Mouse (Mus musculus) embryonic stem cell, embryonic (primary cell): ENCODE measurements around the gene Ptpn21.

Source experiments
- CTCF ChIA-PET, 4 experiments: fragments of 300-600 bp in 2 of 4; fragments of 350-600 bp in 2 of 4; sonication (Branson Sonifier 250); formaldehyde crosslinking; loops; one replicate each; lab custom pipeline; 2022; ENCODE audit warnings: inconsistent platforms in 2 of 4; lab: Charles Lee
- POLR2A ChIA-PET, 4 experiments: fragments of 300-600 bp in 2 of 4; fragments of 350-600 bp in 2 of 4; sonication (Branson Sonifier 250); formaldehyde crosslinking; loops; one replicate each; lab custom pipeline; 2022; ENCODE audit warnings: antibody characterized with exemption in 4 of 4, inconsistent platforms in 1 of 4; lab: Charles Lee

Gene Ptpn21

DNA sequence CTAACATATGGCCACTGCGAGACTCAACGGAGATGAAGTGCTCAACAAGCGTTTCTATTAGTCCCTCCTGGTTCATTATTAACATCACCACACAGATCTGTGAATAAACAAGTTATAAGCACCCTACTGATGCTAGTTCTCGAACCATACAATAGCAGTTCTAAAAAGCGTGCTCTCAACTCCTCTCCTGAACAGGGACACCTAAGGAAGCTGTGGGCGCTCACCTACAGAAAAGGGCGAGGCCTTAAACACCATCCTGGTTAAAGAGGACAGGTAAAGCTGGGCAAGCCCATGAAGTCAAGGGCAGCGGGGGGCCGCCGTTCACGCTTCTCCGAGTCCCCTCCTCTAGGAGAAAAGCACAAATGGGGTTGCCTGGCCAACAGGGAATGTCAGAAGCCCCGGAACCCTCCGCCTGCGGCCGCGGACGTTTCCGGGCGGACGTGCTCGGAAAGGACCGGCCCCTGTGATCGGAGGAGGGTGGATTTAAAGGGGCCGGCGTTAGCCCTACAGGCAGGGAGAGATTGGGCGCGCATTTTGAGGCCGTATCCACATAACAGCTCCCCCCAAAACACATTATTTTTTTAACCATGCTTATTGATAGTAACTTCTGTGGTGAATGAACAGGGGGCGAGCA, 2.8 kb downstream of the Ptpn21 start:
- ChIA-PET CTCF (interaction anchor here in 3 of 4 experiments (0.8 to 4.8 kb wide), 8 partner anchors 10 to 89 kb away, joined by 3 to 46 read pairs (median 4); partner anchors contain the start of gene Zc3h14 (in 1 of the 3)), POLR2A (interaction anchor here in 3 of 4 experiments (1.0 to 5.9 kb wide), 13 partner anchors 8 to 167 kb away, joined by 3 to 77 read pairs (median 5); partner anchors contain the start of genes Eml5 (in 1 of the 3), Spata7 (in 1 of the 3) and Zc3h14 (in 1 of the 3))

DNA sequence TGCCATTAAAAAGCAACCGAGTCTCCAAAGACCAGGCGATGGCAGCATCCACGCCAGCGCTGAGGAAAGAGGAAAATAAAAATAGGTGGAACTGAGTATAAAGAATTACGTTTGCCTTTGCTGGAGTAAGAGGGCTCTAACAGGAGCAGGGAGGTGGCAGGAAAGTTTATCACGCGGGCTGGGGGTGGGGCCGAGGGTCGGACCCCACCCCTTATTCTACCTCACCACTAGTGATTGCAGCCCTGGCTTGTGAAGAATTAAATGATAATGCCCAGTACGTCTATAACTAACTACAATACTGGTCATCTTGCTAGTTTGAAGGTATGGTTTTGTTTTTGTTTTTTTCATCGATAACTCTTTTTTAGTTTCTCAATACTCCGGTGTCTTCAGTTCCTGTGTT, 3.4 kb downstream of the Ptpn21 start:
- ChIA-PET CTCF (interaction anchor here in 1 of 4 experiments (1.0 to 4.8 kb wide), 2 partner anchors 10 to 12 kb away, joined by 3 to 46 read pairs; no protein-coding TSS in a partner anchor), POLR2A (interaction anchor here in 2 of 4 experiments (1.4 to 5.9 kb wide), 4 partner anchors 10 to 106 kb away, joined by 4 to 77 read pairs (median 14); partner anchors contain the start of genes Spata7 (in 1 of the 2) and Zc3h14 (in 1 of the 2))

DNA sequence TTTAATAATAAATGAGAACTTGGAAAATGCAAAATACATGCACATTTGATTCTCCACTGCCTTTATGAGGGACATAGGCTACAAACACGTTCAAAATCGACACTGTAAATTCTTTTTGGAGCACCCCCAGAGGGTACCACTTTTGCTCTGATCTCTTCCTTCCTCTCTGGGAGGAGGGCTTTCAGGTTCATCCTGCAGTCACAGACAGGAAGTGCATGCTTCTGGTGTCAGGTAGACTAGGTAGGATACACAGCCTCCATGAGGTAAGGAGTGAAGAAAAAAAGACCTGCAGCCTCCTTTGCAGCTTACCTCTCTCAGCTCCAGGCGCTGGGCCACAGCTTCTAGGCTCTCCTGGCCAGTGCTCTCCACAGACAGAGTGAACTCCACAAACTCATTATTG, 4.0 kb downstream of the Ptpn21 start:
- ChIA-PET POLR2A (no interaction called here), CTCF (no interaction called here)

DNA sequence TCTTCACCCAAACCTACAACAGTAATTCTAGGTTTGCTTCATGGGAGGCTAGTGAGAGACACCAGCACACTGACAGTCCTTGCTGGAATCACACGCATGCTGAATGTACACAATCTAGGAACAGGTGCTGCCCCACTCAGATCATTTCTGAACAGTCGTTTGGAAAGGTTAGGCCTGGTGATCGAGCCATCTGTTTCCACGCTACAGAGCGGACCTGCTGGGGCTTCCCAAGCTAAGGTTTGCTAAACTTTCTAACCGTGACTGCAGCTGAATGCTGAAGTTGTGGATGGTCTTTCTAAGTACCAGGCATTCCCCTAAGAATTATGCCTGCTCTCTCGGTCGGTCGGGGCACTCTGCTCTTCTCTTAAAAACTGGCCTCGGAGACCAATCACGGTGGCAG, 6.5 kb downstream of the Ptpn21 start:
- ChIA-PET CTCF (interaction anchor here in 1 of 4 experiments (1.3 kb wide), 1 partner anchor 15 kb away, joined by 3 read pairs; no protein-coding TSS in a partner anchor), POLR2A (interaction anchor here in 2 of 4 experiments (0.5 to 1.4 kb wide), 4 partner anchors 14 to 1359 kb away, joined by 3 to 5 read pairs (median 4); partner anchors contain the start of gene Eml5 (in 1 of the 2))

DNA sequence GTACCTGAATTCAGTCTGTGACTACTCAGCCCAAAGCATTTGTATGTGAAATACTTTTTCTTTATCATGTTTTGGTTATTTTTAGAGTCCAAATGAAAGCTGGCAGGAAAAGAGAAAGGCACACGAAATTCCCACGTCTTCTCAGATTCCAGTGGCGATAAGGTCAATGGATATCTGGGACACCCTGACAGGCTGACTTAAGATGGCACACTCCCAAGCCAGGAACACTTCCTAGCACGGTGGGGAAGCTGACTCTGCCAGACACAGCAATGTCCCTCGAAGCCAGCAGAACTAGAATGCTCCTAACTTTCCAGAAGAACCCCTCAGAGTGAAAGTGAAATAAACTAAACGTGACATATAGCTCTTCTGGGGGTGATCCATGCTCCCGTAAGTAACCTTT, 10.0 kb downstream of the Ptpn21 start:
- POLR2A ChIA-PET: interaction anchor here in 1 of 4 experiments (0.5 kb wide), 1 partner anchor 23 kb away, joined by 3 read pairs; no protein-coding TSS in a partner anchor
- CTCF ChIA-PET: no interaction called here

DNA sequence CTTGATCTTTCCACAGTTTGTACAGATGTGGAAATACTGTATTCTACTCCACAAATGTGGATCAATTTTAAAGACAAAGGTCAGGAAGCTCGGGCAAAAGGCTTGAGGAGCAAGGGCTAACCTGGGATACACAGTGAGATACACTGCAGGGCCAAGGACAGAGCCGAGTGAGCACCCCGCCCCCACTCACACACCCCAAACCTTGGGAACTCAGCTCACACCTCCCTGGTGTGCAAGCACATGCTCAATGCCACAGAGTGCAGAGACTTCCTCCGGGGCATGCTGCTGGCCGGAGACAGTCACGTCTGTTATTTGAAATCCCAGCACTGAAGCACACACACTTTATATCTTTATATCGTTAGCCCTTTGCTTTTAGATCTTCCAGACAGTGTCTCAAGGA, 11.1 kb downstream of the Ptpn21 start:
- POLR2A ChIA-PET: interaction anchor here in 2 of 4 experiments (0.7 to 1.7 kb wide), 2 partner anchors 9 to 20 kb away, joined by 3 to 5 read pairs; no protein-coding TSS in a partner anchor
- CTCF ChIA-PET: interaction anchor here in 2 of 4 experiments (1.0 to 1.2 kb wide), 2 partner anchors 20 kb away, joined by 3 read pairs; no protein-coding TSS in a partner anchor

DNA sequence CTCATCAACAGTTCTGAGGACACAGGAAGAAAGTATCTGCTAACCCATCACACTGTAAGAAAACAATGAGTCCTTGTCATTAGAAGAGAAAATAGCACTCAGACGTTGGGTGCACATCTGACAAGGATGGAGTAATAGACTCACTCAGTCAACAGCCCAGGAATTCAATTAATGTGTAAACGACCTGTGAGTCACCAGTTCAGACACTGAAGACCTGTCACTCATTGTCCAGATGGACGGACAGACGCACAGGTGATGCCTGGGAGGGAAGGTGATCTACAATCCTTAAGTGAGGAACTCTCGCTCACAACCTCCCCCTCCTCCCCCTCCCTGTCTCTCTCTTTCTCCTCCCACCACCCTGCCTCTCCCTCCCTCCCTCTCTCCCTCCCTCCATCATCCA, 12.2 kb downstream of the Ptpn21 start:
- ChIA-PET POLR2A (interaction anchor here in 3 of 4 experiments (0.7 to 1.7 kb wide), 6 partner anchors 10 to 1661 kb away, joined by 3 to 6 read pairs (median 4); no protein-coding TSS in a partner anchor), CTCF (interaction anchor here in 1 of 4 experiments (1.2 kb wide), 1 partner anchor 21 kb away, joined by 3 read pairs; no protein-coding TSS in a partner anchor)

DNA sequence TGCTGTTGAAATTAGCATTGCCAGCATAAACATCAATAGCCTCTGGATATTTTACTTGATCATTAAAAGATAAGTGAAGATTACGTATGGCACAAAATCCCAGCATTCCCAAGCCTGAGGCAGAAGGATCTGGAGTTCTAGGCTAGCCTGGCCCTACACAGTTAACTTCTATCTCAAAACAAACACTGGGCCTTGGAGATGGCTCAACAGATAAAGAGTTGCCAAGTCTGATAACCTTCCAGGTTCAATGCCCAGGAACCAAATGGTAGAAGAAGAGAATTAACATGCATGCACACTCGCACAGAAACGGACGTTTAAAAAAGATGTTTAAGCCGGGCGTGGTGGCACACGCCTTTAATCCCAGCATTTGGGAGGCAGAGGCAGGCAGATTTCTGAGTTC, 13.0 kb downstream of the Ptpn21 start:
- ChIA-PET CTCF (no interaction called here), POLR2A (interaction anchor here in 2 of 4 experiments (0.8 to 1.1 kb wide), 3 partner anchors 11 to 617 kb away, joined by 3 read pairs; no protein-coding TSS in a partner anchor)

DNA sequence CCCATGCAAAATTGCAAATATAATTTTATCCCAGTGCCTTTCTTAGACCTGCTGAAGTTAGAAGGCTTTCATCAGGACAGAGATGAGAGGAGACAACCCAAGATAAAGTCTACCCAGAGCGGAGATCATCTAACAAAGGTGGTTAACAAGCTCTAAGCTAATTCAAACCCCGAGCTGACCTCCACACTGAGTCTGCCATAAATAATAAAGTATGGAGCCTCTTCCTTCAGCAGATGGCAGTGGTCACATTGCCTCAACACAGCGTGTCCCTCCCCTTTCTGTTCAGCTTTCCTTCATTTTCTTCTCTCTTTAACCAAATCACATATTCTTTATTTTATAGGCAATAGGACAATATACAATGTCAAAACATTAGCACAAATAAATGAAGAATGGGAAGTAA, 16.2 kb downstream of the Ptpn21 start:
- ChIA-PET POLR2A (no interaction called here), CTCF (interaction anchor here in 2 of 4 experiments (0.6 to 0.7 kb wide), 2 partner anchors 41 to 290 kb away, joined by 5 to 26 read pairs; no protein-coding TSS in a partner anchor)

DNA sequence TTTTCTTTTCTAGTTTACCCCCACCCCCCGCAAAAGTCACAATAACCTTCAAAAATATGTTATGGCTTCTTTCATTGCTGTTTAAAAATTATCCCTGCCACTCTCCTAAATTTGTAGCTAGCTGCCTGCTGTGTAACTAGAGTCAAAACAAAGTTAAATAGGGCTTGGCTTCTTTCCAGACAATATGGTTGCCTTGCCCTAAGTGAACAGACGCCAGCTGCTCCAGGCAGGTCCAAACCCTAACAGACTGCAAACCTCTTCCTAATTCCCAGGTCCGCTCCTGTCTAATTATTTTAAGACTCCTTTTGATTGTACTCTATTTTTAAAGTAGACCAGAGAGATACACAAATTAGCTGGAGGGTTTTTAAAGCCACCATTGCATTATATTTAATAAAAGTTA, 16.6 kb downstream of the Ptpn21 start:
- ChIA-PET POLR2A (interaction anchor here in 1 of 4 experiments (0.9 kb wide), 1 partner anchor 27 kb away, joined by 3 read pairs; no protein-coding TSS in a partner anchor), CTCF (interaction anchor here in 2 of 4 experiments (0.6 to 0.7 kb wide), 2 partner anchors 41 to 290 kb away, joined by 5 to 26 read pairs; no protein-coding TSS in a partner anchor)

DNA sequence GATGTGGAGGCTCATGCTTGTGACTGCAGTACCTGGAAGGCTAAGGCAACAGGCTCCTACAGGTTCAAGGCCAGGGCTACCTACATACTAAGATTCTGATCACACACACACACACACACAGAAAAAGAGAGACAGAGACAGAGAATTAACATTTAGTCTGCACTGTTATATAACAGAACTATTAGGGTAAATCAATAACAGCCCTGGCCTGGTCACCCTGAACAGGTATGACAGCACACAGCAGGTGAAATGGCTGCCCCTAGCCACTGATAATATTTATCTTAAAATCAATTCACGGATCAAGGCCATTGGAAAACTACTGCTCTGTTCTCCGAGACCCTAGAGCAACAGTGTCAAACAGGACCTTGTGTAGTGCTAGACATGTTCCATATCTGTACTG, 21.1 kb downstream of the Ptpn21 start:
- ChIA-PET CTCF (interaction anchor here in 2 of 4 experiments (1.0 to 1.5 kb wide), 5 partner anchors 36 to 72 kb away, joined by 3 to 21 read pairs (median 4); no protein-coding TSS in a partner anchor), POLR2A (interaction anchor here in 2 of 4 experiments (0.7 to 1.3 kb wide), 2 partner anchors 15 to 41 kb away, joined by 3 to 16 read pairs; no protein-coding TSS in a partner anchor)

DNA sequence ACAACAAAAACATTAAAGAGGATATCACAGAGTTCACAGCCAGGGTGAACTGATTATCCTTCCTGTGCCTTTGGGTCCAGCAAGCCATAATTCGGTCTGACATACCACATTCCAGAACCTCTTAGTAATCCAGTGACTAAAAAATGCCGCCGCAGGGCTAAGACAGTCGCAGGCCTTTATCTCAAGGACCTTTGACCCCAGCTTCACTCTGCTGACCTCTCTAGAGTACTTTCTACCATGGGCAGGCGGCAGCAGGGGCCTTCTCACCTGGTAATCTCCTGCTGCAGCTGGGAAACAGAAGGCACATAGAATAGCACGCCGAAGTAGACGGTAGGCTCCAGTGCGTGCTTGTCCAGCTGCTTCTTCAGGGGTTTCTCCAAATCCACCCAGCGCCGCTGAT, 22.4 kb downstream of the Ptpn21 start:
- ChIA-PET CTCF (interaction anchor here in 1 of 4 experiments (1.9 kb wide), 1 partner anchor 40 kb away, joined by 5 read pairs; no protein-coding TSS in a partner anchor), POLR2A (interaction anchor here in 2 of 4 experiments (1.3 to 1.4 kb wide), 2 partner anchors 18 to 31 kb away, joined by 3 read pairs; no protein-coding TSS in a partner anchor)

DNA sequence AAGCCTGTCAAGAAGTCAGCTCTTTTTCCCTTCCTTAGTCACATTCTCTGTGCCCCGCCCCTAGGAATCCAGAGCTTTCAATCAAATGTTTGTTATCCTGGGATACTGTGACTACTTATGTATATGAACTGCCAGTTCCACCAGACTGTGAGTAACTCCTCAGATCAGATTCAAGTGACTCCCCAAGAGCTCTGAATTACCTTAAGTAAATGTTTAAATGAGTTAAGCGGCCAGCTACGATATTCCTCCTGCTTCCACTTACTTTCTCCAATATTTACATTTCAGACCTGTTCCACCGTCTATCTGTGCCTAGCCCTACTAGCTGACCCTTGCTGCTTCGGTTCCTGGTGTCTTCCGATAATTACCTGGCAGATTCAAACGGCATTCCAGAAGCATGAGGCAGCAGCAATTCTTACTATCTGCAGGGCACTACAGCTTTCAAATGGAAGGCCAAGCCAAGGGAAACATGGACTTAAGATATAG, 23.5 kb downstream of the Ptpn21 start:
- ChIA-PET CTCF (interaction anchor here in 3 of 4 experiments (0.6 to 1.9 kb wide), 4 partner anchors 10 to 607 kb away, joined by 3 to 6 read pairs (median 4); no protein-coding TSS in a partner anchor), POLR2A (interaction anchor here in 2 of 4 experiments (0.6 to 1.2 kb wide), 6 partner anchors 10 to 188 kb away, joined by 3 to 4 read pairs (median 3); partner anchors contain the start of gene Eml5 (in 1 of the 2))

DNA sequence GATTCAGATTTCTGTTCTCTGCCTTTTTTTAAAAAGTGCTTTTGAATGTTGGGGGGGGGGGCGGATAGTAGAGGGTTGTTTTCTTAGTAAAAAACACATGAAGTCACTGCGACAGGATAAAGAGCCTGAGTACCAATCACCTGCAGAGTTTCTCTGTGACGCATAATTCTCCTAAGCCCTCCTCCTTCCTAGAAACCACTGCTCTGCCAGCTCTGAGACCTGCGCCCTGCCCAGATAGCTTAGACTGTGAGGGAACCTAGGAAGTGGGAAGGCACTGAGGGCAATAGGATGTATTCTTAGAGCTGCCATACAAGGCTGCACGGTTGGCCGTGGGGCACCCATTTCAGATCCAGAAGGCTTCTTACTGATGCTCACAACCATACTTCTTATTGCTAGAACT, 24.4 kb downstream of the Ptpn21 start:
- ChIA-PET POLR2A (interaction anchor here in 2 of 4 experiments (0.6 to 1.2 kb wide), 3 partner anchors 35 to 39 kb away, joined by 3 to 4 read pairs (median 4); no protein-coding TSS in a partner anchor), CTCF (interaction anchor here in 2 of 4 experiments (1.0 to 1.9 kb wide), 3 partner anchors 9 to 171 kb away, joined by 3 to 5 read pairs (median 3); no protein-coding TSS in a partner anchor)

DNA sequence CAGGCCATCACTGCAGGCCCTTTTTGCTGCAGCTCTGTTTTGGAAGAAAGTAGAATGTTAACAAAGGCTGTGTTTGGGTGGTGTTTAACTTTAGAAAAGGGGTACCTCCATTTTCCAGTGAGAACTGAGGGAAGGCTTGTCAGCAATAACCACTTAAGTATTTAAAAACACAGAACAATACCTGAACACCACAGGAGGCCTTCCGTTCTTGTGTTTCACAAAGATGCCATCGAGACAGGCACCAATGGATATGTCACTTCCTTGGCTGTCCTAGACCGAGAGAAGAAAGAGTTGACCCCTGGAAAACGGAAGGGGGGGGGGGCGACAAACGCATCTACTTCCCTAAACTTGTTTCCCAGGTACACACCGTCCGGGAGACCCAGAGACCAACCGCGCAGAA, 33.2 kb downstream of the Ptpn21 start:
- CTCF ChIA-PET: interaction anchor here in 1 of 4 experiments (0.5 to 1.5 kb wide), 3 partner anchors 10 to 16 kb away, joined by 3 to 4 read pairs (median 3); no protein-coding TSS in a partner anchor
- POLR2A ChIA-PET: interaction anchor here in 2 of 4 experiments (1.0 to 1.7 kb wide), 2 partner anchors 13 to 29 kb away, joined by 3 to 8 read pairs; no protein-coding TSS in a partner anchor

DNA sequence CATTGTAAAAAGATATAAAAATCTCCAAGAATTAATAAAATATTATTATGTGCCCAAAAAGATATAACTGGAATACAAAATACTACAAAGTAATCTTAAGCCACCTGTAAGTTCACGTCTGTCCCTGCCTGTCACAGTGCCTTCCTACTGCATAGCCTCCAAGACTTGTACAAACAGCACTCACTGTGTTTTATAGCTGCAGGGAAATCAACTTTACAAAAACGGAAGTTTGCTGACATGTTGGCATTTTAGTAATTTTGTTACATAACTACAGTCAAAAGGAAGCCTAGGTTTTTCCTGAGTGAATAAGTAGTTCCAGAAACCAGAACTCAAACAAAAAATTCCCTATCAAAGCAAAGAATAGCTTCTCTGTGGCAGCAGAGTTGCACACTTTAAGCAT, 33.7 kb downstream of the Ptpn21 start:
- POLR2A ChIA-PET: interaction anchor here in 2 of 4 experiments (1.0 to 1.7 kb wide), 2 partner anchors 12 to 29 kb away, joined by 3 to 8 read pairs; no protein-coding TSS in a partner anchor
- CTCF ChIA-PET: interaction anchor here in 2 of 4 experiments (0.5 to 1.5 kb wide), 4 partner anchors 10 to 59 kb away, joined by 3 to 4 read pairs (median 3); no protein-coding TSS in a partner anchor

DNA sequence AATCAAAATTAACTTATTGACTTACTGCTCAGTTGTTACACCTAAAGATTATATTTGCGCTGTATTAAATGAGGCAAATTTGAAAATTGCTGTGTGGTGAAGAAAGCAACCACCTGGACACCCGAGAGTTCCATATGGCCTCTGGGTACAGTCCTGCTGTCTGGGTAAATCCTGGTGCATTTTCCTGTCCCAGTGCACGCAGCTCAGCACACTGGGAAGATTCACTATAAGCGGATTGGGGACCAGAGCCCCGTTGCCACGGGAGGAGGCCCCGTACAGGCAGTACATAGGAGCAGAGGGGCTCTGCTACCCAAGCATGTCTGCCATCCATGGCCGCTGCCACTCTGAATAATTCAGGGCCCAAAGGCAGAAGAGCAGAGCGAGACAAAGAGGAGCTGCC, 35.6 kb downstream of the Ptpn21 start:
- POLR2A ChIA-PET: interaction anchor here in 1 of 4 experiments (0.8 to 1.8 kb wide), 3 partner anchors 8 to 200 kb away, joined by 4 to 7 read pairs (median 4); partner anchors contain the start of gene Eml5
- CTCF ChIA-PET: interaction anchor here in 1 of 4 experiments (0.9 kb wide), 1 partner anchor 44 kb away, joined by 3 read pairs; no protein-coding TSS in a partner anchor
